Mouse (Mus musculus) inflammation-experienced regulatory T-cells, adult 6 months (primary cell): ENCODE measurements around the gene Fam160a1. TPM values are rescaled to one million over a fixed set of nuclear protein-coding genes. Genes with fewer than 3 reads are reported as not detected.

Experiments used
- ATAC-seq: one replicate; pipeline ENCODE4 v1.8.0; 2017
- polyA plus RNA-seq, 3 experiments: library from polyadenylated mRNA; unstranded; fragments of 100-300 nt; shearing (Covaris generic); gene quantifications; one replicate each; pipeline ENCODE4 v1.2.1; 2017

The Fam160a1 gene
- polyA plus RNA-seq, 3 experiments from 2014 or later = 1.2 to 5.0 (median 4.4) TPM

DNA sequence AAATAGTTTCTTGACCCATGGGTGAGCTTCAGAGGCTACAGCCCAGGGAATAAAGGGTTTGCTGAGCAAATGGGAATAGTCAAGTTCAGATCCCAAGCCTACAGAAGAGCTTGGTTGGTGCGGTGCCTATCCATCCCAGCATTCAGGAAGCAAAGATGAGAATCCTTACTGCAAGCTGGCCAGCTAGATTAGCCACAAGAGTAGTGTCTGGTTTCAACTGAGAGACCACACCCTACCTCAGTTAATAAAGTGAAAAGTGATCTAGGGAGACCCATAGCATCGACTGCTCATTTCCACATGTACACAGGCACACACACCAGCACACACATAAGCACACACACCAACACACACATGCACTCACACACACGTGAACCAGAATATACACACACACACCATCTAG lies 75.3 kb downstream of the Fam160a1 start:
- ATAC-seq = no peak

GRCm38 (mm10) chr3:85738591-85738990 lies 78.5 kb downstream of the Fam160a1 start:
- no peak for ATAC-seq

DNA sequence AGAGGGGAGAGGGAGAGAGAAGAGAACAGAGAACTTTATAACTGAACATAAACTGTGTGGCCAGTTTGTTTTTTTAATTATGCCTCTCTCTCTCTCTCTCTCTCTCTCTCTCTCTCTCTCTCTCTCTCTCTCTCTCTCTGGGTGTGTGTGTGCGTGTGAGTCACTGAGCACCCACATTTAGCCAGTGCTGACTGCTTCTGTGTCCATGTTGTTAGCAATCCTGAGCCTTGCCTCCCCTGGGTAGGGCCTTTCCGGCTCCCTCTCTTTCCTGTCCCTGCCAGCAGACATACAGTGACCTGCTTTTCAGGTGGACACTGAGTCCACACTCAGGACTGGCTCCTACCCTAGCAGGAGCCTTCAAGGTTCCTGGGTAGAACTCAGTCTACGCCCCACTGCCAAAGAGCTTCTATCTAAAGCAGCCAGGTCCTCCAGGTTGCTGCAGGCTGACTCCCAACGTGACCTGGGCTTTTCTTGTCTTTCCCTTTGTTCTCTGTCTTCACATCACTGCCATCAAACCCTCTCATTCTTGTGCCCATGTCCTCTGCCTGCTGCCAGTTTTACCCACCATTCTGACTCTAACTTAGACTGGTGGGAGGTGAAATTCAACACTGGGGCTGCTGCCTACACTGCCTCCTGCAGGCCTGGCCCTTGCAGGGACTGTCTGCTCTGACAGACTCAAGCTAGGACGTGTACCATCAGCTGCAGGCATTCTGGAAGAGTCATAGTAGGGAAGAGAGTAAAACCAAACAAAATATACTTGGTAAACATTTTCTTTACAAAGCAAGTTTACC lies 83.0 kb downstream of the Fam160a1 start:
- no peak for ATAC-seq

DNA sequence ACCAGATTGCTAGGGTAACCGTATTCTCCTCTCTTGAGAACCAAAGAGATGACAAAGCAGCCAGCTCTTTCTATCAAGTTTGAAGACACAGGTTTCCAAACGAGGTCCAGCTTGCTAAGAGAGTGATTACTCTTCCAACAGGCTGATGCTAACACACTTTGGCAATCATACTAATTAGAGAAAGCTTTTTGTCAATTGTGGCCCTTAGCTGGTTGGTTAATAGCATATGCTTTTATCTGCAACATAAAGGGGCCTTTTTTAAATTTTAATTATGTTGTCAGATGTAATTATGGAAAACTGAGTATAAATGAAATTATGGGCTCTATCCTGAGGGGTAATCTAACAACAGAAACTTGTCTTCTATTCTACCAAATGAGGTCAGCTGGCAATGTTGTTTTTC lies 89.9 kb downstream of the Fam160a1 start:
- ATAC-seq = no peak

DNA sequence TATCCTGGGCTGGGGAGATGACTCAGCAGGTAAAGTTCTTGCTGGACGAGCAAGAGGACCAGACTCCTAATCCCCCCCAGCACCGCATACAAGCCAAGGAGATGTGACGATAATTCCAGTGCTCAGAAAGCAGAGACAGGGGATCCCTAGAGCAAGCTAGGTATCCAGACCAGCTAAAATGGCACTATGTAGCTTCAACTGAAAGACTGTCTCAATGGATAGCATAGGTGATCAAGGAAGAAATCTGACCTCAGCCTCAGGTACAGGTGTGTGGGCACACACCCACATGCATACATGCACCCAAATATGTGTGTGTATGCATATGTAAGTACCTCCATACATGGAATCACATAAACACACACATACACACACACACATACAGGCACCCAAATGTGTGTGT lies 91.1 kb downstream of the Fam160a1 start:
- ATAC-seq = no peak

- ATAC-seq = no peak
Measured at GRCm38 (mm10) chr3:85725110-85725509, 92.0 kb downstream of the Fam160a1 start.

GRCm38 (mm10) chr3:85722581-85722980 lies 94.5 kb downstream of the Fam160a1 start:
- no peak for ATAC-seq

GRCm38 (mm10) chr3:85715764-85716297 lies 101.3 kb downstream of the Fam160a1 start:
- ATAC-seq = no peak

- ATAC-seq = no peak
Measured at GRCm38 (mm10) chr3:85713936-85714709, 103.0 kb downstream of the Fam160a1 start.

DNA sequence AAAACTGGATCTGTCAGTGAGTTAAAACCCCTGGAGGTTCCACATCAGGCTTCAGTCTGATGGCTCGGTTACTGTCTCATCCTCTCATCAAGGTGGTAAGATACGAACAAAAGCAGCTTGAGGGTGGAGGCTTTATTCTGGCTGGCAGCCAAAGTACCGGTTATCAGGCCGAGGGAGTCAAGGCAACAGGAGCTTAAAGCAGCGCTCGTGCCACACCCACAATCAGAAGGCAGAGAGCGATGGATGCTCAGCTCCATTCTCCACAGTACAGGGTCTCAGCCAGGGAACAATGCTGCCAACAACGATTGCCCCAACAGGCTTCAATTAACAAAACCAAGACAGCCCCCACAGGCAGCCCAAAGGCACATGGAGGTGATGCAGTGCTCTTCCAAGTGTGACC lies 106.4 kb downstream of the Fam160a1 start:
- ATAC-seq = no peak

DNA sequence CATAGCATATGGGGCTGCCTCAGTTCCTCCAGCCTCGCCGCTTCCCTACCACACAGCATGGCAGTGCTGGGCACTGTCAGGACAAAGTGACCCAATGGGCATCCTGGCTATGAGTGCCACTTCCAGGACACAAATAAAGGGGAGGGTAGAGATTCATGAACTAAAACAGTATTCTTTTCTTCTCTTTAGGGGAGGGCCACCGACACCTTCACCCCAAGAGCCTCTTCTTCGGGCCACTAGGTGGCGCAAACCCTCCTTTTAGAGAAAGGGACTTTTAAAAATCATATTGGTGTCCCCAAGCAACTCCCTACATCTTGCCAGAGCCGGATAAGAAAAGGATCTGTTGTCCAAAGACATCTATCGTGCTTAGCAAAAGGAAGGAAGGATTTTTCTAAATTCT lies 109.7 kb downstream of the Fam160a1 start:
- ATAC-seq = no peak

- no peak for ATAC-seq
Measured at GRCm38 (mm10) chr3:85703141-85703882, 113.8 kb downstream of the Fam160a1 start.

DNA sequence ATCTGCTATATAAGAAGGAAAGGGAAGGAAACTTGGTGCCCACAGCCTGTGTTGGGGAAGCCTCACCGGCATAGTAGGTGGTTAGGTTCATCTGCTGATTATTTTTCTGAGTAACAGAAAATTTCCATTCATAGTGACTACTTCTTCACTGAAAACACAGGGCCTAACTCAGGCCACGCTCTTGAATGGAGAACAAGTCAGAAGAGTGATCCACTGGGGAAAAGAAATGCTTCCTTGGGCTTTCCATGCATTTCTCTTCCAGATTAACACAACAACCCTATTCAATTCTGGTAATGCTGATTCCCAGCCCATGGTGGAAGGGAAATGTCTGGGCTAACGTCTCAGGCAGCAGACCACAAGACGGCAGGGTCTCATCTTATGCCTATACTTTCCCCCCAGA lies 118.6 kb downstream of the Fam160a1 start:
- no peak for ATAC-seq

DNA sequence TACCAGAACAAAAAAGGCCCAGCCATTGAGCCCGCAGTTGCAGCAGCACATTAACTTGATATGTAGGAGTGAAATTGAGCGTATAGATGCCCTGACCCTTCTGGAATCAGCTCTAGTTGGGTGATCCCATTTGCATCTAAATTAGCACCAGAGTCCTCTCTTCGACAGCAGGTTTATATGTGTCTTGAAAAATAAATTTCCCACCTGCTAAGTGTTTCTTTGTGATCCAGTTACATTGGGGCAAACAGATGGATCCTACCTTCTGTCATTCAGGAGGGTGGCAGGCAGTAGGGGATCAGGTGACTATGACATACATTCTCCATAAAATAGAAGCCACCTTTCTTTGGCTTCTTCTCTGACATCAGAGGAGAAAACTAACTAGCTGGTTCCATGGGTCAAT lies 122.0 kb downstream of the Fam160a1 start:
- no peak for ATAC-seq

- ATAC-seq = no peak
Measured at GRCm38 (mm10) chr3:85693013-85693412, 124.1 kb downstream of the Fam160a1 start.

DNA sequence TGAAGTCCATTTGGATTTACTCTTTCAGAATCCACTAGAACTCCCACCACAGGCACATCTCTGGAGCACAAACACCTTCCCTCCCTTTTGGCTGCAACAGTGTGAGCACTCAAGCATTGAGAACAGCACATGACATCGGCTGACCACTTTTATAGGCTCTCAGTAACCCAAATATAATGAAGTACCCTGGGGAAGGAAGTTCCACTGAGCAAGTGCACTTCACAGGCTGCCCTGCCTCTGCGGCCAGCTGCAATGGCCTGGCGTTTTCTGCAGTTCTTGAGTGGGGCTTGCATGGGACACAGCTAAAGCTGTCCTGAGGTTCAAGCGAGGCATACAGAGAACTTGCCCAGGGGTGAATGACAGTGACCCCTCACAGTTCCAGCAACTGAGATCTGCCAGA lies 126.0 kb downstream of the Fam160a1 start:
- no peak for ATAC-seq

DNA sequence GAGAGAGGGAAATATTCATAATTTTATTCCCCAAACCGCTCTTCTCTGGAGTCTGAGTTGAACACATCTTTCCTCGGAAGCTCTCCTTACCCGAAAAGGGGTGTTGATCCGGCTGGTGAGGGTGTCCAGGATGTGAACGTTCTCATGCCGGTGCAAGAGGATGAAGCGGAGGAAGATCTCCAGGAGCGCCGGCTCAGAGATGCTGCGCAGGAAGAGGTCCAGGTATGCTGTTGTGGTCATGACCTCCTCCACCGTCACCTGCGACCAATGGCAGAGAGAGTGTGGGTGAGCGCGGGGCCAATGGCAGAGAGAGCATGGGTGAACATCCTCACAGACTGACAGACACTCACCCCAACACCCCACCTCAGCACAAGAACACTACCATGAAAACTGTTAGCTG lies 128.8 kb downstream of the Fam160a1 start:
- ATAC-seq = no peak

DNA sequence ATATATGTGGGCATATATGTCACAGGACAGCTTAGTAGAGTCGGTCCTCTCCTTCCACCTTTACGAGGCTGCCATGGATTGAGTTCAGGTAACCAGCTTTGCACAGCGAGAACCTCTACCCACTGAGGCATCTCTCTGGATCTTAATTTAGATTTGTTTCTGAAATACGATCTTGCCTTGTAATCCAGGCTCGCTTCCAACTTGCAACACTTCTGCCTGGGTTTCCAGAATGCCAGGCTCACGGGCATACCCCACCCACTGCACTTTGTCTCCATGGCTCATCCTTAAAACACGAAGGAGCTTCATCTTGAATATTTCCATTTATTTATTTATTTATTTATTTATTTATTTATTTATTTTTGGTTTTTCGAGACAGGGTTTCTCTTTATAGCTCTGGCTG lies 131.8 kb downstream of the Fam160a1 start:
- no peak for ATAC-seq

GRCm38 (mm10) chr3:85683618-85684017 lies 133.5 kb downstream of the Fam160a1 start:
- ATAC-seq = no peak

- no peak for ATAC-seq
Measured at GRCm38 (mm10) chr3:85681136-85681535, 136.0 kb downstream of the Fam160a1 start.

DNA sequence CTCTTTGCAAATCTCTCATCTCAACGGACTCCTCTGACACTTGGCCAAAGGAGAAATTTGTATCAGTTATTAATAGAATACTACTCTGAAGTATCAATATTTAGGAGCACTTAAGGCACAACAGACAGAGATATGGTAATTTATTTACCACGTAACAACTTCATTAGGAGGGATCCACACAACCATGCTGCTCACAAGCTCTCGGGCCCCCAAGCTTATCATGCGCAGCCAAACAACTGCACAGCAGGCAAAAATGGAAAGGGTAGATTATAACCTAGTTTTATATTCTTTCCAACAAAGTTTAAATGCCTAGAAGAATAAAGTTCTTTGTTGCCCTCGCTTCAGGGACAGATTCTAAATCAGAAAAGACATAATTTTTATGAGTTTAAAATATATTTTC lies 137.1 kb downstream of the Fam160a1 start:
- no peak for ATAC-seq

DNA sequence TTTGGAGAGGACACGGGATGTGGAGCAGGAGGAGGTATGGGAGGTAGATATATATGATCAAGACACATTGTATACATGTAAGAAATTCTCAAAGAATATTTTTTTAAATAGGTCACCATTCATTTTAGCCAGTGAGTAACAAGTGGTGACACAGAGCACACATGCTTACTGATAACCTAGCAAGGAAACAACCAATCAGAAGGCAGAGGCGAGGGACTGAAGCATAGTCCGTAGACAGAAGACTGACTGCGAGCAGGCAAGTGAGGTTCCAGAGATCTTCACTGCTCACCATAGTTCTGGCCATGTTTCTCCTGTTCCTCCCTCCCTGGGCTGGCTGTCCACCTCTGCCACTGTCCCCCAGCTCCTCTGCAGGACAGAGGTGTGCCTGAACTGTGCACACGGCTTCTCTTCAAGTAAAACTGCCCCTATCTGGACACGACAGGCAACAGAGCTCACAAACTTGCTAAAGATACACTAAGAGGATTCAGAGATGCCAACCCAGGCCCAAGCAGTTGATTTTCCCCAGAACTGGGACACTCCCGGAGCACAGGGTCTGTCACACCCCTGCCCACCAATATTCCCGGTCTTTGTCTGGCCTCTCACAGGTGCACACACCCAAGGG lies 137.7 kb downstream of the Fam160a1 start:
- ATAC-seq = no peak

- ATAC-seq = no peak
Measured at GRCm38 (mm10) chr3:85677952-85678351, 139.1 kb downstream of the Fam160a1 start.
